Mouse (Mus musculus) kidney, postnatal 36 days (tissue): ENCODE measurements around the gene Gcc2.
A peak's percentile ranks its signal among the peaks of the same experiment; 100 is the strongest.
"Not testable (repeated sequence)": the region's sequence is repeated elsewhere in the genome, so short reads cannot be mapped to it uniquely, and the experiment has no call there.

ENCODE experiments used
- DNase-seq, 2 experiments: peaks; one replicate each; pipeline ENCODE4 v3.0.0; 2021 to 2022; ENCODE audit warnings: mixed read lengths in 2 of 2

Gene Gcc2

GRCm38 (mm10) chr10:58323028-58323991, 68.0 kb downstream of the Gcc2 start, which contains the start of gene Lims1:
Gene Lims1, plus strand, starts transcription at chr10:58323466.
- DNase-seq = peak; percentile 98 to 100

- no peak for DNase-seq
Observed at GRCm38 (mm10) chr10:58326271-58326670, 71.0 kb downstream of the Gcc2 start.

GRCm38 (mm10) chr10:58327836-58328235, 72.5 kb downstream of the Gcc2 start:
- DNase-seq = not testable (repeated sequence)

- peak; percentile 68 to 70 for DNase-seq
Observed at GRCm38 (mm10) chr10:58328517-58329108, 73.3 kb downstream of the Gcc2 start.

- DNase-seq = no peak
Observed at GRCm38 (mm10) chr10:58330635-58331034, 75.3 kb downstream of the Gcc2 start.

- no peak for DNase-seq
Observed at GRCm38 (mm10) chr10:58331741-58332140, 76.4 kb downstream of the Gcc2 start.

GRCm38 (mm10) chr10:58333414-58333813, 78.1 kb downstream of the Gcc2 start:
- no peak for DNase-seq

GRCm38 (mm10) chr10:58336156-58336555, 80.9 kb downstream of the Gcc2 start:
- DNase-seq = no peak

- DNase-seq = peak; percentile 18 to 35
Observed at GRCm38 (mm10) chr10:58337091-58337490, 81.8 kb downstream of the Gcc2 start.

- no peak for DNase-seq
Observed at GRCm38 (mm10) chr10:58338590-58338989, 83.3 kb downstream of the Gcc2 start.

GRCm38 (mm10) chr10:58341685-58342084, 86.4 kb downstream of the Gcc2 start:
- peak; percentile 64 to 69 for DNase-seq

GRCm38 (mm10) chr10:58342199-58342598, 86.9 kb downstream of the Gcc2 start:
- no peak for DNase-seq

- DNase-seq = no peak
Observed at GRCm38 (mm10) chr10:58343552-58343951, 88.3 kb downstream of the Gcc2 start.

GRCm38 (mm10) chr10:58350600-58350999, 95.3 kb downstream of the Gcc2 start:
- DNase-seq = no peak

GRCm38 (mm10) chr10:58351670-58352069, 96.4 kb downstream of the Gcc2 start:
- DNase-seq = no peak

GRCm38 (mm10) chr10:58352364-58352763, 97.1 kb downstream of the Gcc2 start:
- DNase-seq = no peak

GRCm38 (mm10) chr10:58354561-58354960, 99.3 kb downstream of the Gcc2 start:
- DNase-seq = peak in 1 of 2 experiments; percentile 24
